Mouse (Mus musculus) cerebellum, adult 2 months (tissue): Measurements from ENCODE around the gene Epb41. TPM values are rescaled to one million over a fixed set of nuclear protein-coding genes. Genes with fewer than 3 reads are reported as not detected.

Experiments used
- DNase-seq, 2 experiments: peaks; one replicate each; pipeline ENCODE4 v3.0.0; 2021
- H3K27ac ChIP-seq: fragments of 200-500 bp; 2 replicates; pipeline ENCODE4 v1.5.1; 2012; ENCODE audit warnings: low read length, control low read depth, inconsistent platforms; ENCODE audit not compliant: insufficient read depth
- H3K27me3 ChIP-seq: fragments of 200-500 bp; 2 replicates; pipeline ENCODE4 v1.6.1; 2012; ENCODE audit warnings: inconsistent platforms, mild to moderate bottlenecking, low read length, moderate library complexity; ENCODE audit not compliant: control insufficient read depth, insufficient read depth
- H3K4me1 ChIP-seq: fragments of 200-500 bp; 2 replicates; pipeline ENCODE4 v1.6.1; 2011; ENCODE audit warnings: low read length; ENCODE audit not compliant: control insufficient read depth, insufficient read depth
- H3K4me3 ChIP-seq: fragments of 200-500 bp; replicated peaks from 2 replicates; pipeline ENCODE3; 2011; ENCODE audit warnings: mild to moderate bottlenecking, low read depth, low read length, control low read depth; ENCODE audit not compliant: insufficient read depth
- CTCF ChIP-seq: fragments of 200-500 bp; IDR thresholded peaks from 2 replicates; pipeline ENCODE4 v1.5.1; 2011; ENCODE audit warnings: low read depth, mild to moderate bottlenecking, control low read depth, low read length, moderate library complexity, borderline replicate concordance; ENCODE audit not compliant: insufficient read depth
- POLR2A ChIP-seq: fragments of 200-500 bp; IDR thresholded peaks from 2 replicates; pipeline ENCODE4 v1.6.1; 2011; ENCODE audit warnings: low read length, control low read depth, borderline replicate concordance; ENCODE audit not compliant: insufficient read depth
- WGBS: fragments of 180-500 bp; shearing (Covaris S2); methylation state at CpG from one replicate; pipeline ENCODE4 v1.1.7; 2018; 5-methylcytosine and 5-hydroxymethylcytosine counted together
- polyA plus RNA-seq: library from polyadenylated mRNA; depleted of rRNA; stranded (reverse); fragments of >200 nt; gene quantifications from 2 replicates; pipeline ENCODE4 v1.2.3, GENCODE M21; 2012

Gene Epb41
- polyA plus RNA-seq, 1 experiment = 174 TPM

DNA sequence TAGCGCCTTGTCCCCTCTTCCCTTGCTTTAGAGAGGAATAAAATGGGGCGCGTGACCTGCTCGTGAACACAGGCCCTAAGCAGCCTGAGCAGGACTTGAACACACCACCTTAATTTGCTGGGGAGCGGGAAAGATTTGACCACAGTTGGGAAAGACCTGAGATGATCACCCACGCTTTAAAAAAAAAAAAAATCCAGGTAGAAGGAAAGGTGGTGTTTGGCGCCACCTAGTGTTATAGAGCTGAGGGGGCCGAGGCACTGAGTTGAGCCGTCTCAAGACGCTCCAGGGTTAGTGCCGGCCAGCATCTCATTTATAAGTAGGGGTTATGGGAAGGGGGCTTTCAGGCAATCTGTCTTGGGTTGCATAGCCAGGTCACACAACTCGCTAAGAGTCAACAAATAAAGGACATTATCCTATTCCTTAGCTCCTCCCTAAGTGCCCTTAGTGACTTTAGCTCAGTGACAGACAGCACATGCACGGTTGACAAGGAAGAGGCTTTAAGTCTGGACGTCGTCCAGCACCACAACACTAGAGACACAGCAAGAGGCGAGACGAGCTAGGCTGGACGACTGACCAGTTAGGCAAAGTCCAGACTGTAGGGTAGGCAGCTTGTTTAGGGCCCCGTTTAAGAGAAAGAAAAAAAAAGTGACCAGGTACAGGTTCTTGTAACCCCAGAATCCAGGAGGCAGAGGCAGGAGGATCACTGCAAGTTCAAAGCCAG is 4.6 kb upstream of the Epb41 start:
- no peak overlapping the region for H3K4me3 ChIP-seq
- DNase-seq = peak; percentile 67 to 82
- H3K27me3 ChIP-seq = no peaks in the 10 kb centered on the region
- WGBS = 8% methylated on average over 19 of the region's 19 CpGs
- no peak overlapping the region for H3K27ac ChIP-seq
- TF ChIP-seq CTCF (peak; percentile 77), POLR2A (no peak)
- H3K4me1 ChIP-seq = peaks cover 3% of the 10 kb centered on the region; the same call in 1 of the 2 replicates

DNA sequence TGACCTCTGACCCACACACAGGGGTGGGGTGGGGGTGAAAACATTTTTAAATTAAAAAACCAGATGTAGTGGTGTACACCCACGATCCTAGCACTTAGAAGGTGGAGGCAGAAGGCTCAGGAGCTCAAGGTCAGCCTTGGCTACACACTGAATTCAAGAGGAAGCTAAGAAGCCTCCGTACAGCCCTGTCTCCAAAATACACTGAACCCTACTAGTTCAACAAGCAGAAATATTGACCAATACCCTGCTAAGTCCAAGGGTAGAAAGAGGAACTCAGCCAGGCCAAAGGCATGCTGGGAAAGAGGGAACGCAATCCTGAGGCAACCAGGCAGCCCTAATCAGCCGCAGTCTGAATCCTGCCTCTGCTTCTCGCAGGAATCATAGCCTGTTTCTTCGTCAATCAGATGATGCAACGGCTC is 3.2 kb upstream of the Epb41 start:
- Histone ChIP-seq H3K4me1 (peaks cover 5% of the 10 kb centered on the region; the same call in 1 of the 2 replicates), H3K27me3 (no peaks in the 10 kb centered on the region), H3K4me3 (no peak overlapping the region), H3K27ac (no peak overlapping the region)
- DNase-seq = no peak
- TF ChIP-seq CTCF (no peak), POLR2A (no peak)
- WGBS = 78% methylated on average over 7 of the region's 7 CpGs

DNA sequence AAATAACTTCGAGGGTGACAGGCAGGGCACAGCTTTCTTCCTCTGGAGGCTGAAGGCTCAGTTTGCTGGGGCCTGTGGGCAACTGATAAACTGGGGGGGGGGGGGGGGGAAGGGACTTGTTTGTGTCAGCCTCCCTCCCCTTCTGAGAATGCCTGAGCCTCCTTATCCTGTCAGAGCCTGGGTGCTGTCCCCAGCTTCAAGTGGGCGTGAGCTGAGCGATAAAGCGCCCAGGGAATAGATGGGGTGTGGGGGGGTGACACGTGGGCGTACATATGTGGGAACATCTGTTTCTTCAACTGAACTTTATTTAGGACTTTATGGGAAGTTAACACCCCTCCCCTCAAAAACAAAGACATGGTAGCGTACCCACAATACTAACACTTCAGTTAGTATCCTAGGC is 2.3 kb upstream of the Epb41 start:
- Histone ChIP-seq H3K4me1 (peaks cover 10% of the 10 kb centered on the region; the same call in 1 of the 2 replicates), H3K27me3 (no peaks in the 10 kb centered on the region), H3K27ac (no peak overlapping the region), H3K4me3 (no peak overlapping the region)
- TF ChIP-seq CTCF = no peak
- no peak for TF ChIP-seq POLR2A
- WGBS = 82% methylated on average over 7 of the region's 7 CpGs
- no peak for DNase-seq

DNA sequence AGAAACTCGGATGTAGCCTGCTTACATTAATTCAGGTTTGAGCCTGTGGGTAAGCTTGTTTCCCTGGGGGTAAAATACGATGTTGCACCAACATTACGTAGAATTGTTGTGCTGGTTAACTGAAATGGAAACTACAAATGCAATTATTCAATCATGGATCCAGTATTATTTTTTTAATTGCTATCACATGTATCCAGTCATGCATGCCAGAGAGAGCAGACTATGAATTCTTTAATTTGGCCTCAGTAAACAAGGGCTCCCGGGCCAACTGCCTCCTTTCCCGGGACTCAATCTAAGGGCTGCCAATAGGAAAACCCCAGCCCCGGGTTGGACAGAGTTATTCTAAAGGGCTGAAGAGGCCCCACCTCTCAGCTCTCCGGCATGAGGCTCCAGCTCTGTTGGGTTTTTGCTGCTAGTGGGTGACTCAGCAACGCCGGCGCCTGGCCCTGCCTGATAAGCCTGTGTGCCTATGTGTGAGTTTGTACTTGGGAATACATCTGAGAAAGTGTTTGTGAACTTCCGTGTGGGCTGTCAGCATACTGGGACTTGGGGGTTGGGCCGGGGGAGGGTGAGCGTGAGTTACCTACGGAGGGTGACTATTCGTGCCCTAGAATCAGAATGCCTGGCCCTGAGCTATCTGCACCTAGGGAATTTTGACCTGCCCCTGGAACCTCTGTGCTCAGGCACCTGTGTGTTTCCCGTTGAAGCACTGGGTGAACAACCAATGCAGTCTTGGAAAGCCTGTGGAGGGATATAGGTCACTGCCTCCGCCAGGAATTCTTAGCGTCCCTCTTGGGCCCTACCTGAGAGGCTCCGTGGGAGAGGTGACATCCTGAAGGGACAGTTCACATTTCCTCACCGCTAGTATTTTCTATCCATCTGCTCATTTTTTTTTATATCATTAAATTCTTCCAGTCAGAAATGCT is 1.6 kb upstream of the Epb41 start:
- DNase-seq = peak in 1 of 2 experiments; percentile 15
- Histone ChIP-seq H3K27ac (no peak overlapping the region), H3K4me3 (no peak overlapping the region), H3K4me1 (peaks cover 10% of the 10 kb centered on the region; the same call in 1 of the 2 replicates), H3K27me3 (no peaks in the 10 kb centered on the region)
- WGBS = 51% methylated on average over 20 of the region's 20 CpGs
- no peak for TF ChIP-seq CTCF
- no peak for TF ChIP-seq POLR2A

DNA sequence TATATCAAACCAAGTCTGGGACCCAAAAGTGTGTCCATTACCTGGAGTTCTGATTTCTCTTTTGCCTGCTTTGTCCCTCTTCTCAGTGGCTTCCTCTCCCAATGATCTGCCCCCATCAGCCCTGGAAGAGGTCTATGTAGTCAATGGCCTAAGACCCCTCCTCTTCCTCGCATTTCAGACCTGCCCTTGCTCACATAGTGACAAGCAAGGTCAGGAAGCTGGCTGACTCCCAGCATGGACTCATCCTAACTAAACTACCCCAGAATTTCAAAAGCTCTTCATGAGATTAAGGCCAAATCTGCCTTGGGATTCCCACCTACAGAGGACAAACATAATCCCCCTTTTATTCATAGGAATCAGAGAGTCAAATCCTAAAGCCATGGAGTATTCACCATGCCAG is 675 bp upstream of the Epb41 start:
- Histone ChIP-seq H3K4me3 (no peak overlapping the region), H3K27me3 (no peaks in the 10 kb centered on the region), H3K4me1 (peaks cover 10% of the 10 kb centered on the region; the same call in 1 of the 2 replicates), H3K27ac (peak overlapping the region; percentile 37; the same call in 1 of the 2 replicates)
- TF ChIP-seq POLR2A (no peak), CTCF (no peak)
- WGBS = 56% methylated on average over 1 of the region's 1 CpGs
- DNase-seq = peak in 1 of 2 experiments; percentile 22

DNA sequence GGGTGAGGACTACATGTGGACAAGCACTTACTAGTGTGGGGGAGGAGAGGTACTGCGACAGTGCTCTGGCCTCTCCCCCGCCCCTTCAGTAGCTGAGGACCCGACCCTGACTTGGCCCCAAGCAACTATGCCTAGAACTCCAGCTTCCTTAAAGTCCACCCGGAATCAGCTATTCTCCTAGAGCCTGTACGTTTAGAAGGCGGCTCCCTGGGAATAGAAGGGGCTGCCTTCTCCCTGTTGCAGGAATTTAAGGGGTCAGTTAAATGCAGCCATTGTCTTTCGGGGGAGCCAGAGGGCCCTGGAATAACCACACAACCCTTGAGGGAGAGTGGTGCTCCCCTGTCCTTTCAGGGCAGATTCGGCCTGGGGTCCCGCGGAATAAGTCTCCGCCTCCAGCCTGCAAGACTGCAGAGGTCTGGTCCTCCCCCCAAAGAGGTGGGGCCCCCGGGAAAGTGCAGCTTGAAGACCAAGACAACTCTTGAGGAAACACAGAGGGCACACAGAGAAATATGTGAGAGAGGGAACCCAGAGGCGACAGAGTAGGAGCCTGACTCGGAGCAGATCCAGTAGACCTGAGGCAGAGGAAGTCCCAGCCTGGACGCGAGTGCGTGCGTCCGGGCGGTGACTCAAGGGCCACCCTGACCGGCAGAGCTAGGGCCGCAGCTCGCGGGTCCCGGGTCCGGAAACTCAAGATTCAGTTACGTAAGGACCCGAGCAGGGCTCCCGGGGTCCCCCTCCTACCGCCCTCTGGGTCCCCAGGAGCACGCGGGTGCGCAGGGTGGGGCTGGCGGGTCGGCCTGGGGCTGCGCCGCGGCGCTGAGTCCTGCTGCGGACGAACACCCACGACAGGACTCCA is 816 bp downstream of the Epb41 start, which contains the start of gene Gm10300:
TSS of gene Gm10300 (plus strand) at position 621 of the 856 bp plus-strand sequence.
- peak within 1 kb of the TSS; percentile 93 for H3K4me3 ChIP-seq
- peak within 1 kb of the TSS; percentile 77 for H3K27ac ChIP-seq
- 3% methylated on average over 30 of the region's 42 CpGs for WGBS
- peak in 1 of 2 experiments; percentile 60 for DNase-seq
- H3K4me1 ChIP-seq = peaks cover 7% of the 10 kb centered on the region; the same call in 1 of the 2 replicates
- TF ChIP-seq POLR2A (peak; percentile 27; the same call in 1 of the 2 replicates), CTCF (no peak)
- H3K27me3 ChIP-seq = no peaks in the 10 kb centered on the region

DNA sequence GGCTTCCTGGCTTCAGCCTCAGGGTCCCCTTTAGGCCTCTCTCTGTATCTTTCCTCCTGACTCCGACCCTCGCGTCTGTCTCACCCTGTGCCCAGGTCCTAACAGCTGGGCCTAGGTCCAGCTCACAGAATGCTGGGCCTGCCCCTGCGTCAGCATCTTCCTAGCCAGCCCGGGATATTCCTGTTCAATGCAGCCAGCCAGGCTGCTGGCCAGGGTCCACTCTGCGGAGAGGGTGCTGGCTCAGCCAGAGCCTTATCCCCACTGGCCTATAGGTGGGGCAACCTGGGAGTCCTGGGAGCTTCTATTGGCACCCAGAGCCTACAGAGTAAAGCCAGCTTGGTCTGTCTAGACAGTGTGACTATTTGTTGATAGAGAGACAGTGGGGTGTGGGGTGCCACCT is 2.2 kb downstream of the Epb41 start:
- peak; percentile 67 to 72 for DNase-seq
- TF ChIP-seq POLR2A (no peak), CTCF (no peak)
- peak overlapping the region; percentile 5 for H3K4me3 ChIP-seq
- peaks cover 15% of the 10 kb centered on the region for H3K4me1 ChIP-seq
- no peaks in the 10 kb centered on the region for H3K27me3 ChIP-seq
- 18% methylated on average over 6 of the region's 6 CpGs for WGBS
- peak overlapping the region; percentile 64 for H3K27ac ChIP-seq
